Mouse (Mus musculus) limb, embryonic 14.5 days (tissue): Measurements from ENCODE around the gene Mmp11. TPM values are rescaled to one million over a fixed set of nuclear protein-coding genes. Genes with fewer than 3 reads are reported as not detected.
A peak's percentile ranks its signal among the peaks of the same experiment; 100 is the strongest.

Source experiments
- ATAC-seq: fragments of 200-750 bp; cut with Nextera tagmentation; 2 replicates; pipeline ENCODE4 v1.8.0; 2017; ENCODE audit warnings: low read depth, moderate number of reproducible peaks, moderate TSS enrichment; ENCODE audit not compliant: low FRiP score
- DNase-seq: peaks from one replicate; pipeline ENCODE4 v3.0.0-alpha.2; 2015; ENCODE audit warnings: low spot score
- H3K27ac ChIP-seq: fragments of 300-500 bp; sonication (generic); replicated peaks from 2 replicates; pipeline ENCODE4 v1.5.1; 2014; ENCODE audit warnings: low read depth, mild to moderate bottlenecking, low read length, moderate library complexity, mixed read lengths
- H3K27me3 ChIP-seq: fragments of 300-500 bp; sonication (generic); 2 replicates; pipeline ENCODE4 v1.6.1; 2014; ENCODE audit warnings: low read length, mixed read lengths; ENCODE audit not compliant: control insufficient read depth, insufficient read depth
- H3K36me3 ChIP-seq: fragments of 300-500 bp; sonication (generic); 2 replicates; pipeline ENCODE4 v1.6.1; 2014; ENCODE audit warnings: mild to moderate bottlenecking, low read length, moderate library complexity, mixed read lengths; ENCODE audit not compliant: control insufficient read depth, insufficient read depth
- H3K4me1 ChIP-seq: fragments of 300-500 bp; sonication (generic); 2 replicates; pipeline ENCODE4 v1.6.1; 2014; ENCODE audit warnings: antibody characterized with exemption, low read length, mixed read lengths; ENCODE audit not compliant: control insufficient read depth, insufficient read depth
- H3K4me2 ChIP-seq: fragments of 300-500 bp; sonication (generic); replicated peaks from 2 replicates; pipeline ENCODE4 v1.6.1; 2014; ENCODE audit warnings: low read depth, mild to moderate bottlenecking, low read length, moderate library complexity; ENCODE audit not compliant: severe bottlenecking
- H3K4me3 ChIP-seq: fragments of 300-500 bp; sonication (generic); replicated peaks from 2 replicates; pipeline ENCODE4 v1.5.1; 2014; ENCODE audit warnings: low read length
- H3K9ac ChIP-seq: fragments of 300-500 bp; sonication (generic); 2 replicates; pipeline ENCODE4 v1.6.1; 2014; ENCODE audit warnings: mild to moderate bottlenecking, low read depth, low read length, moderate library complexity; ENCODE audit not compliant: severe bottlenecking
- H3K9me3 ChIP-seq: fragments of 300-500 bp; sonication (generic); 2 replicates; pipeline ENCODE4 v1.6.1; 2016; ENCODE audit warnings: low read length; ENCODE audit not compliant: control insufficient read depth
- POLR2A ChIP-seq: fragments of 200-500 bp; IDR thresholded peaks from 2 replicates; pipeline ENCODE4 v1.8.0; 2012; ENCODE audit warnings: inconsistent platforms, mild to moderate bottlenecking, moderate library complexity, borderline replicate concordance; ENCODE audit not compliant: insufficient read depth, insufficient read length; ENCODE audit errors: extremely low read depth
- WGBS: fragments of 180-500 bp; shearing (Covaris S2); extraction: QIAGEN DNeasy Blood & Tissue Kit; methylation state at CpG from one replicate; pipeline ENCODE4 v1.1.7; 2014; 5-methylcytosine and 5-hydroxymethylcytosine counted together
- polyA plus RNA-seq, 2 experiments: library from polyadenylated mRNA; depleted of rRNA in 1 of 2; stranded (reverse) in 1 of 2; unstranded in 1 of 2; fragments of >200 nt; fragmentation: Nextera tagmentation in 1 of 2; extraction: Ambion mirVana in 1 of 2; gene quantifications; 2 replicates each; pipeline versions ENCODE4 v1.2.1 to v1.2.3; 2012 to 2014

The Mmp11 gene
- polyA plus RNA-seq, 2 experiments = 213 to 240 TPM

GRCm38 (mm10) chr10:75930304-75930703, 6.0 kb downstream of the Mmp11 start:
- H3K36me3 ChIP-seq = peaks cover 31% of the 10 kb centered on the region
- peaks cover 32% of the 10 kb centered on the region for H3K4me1 ChIP-seq
- no peaks in the 10 kb centered on the region for H3K9me3 ChIP-seq
- peak; percentile 51 for DNase-seq
- ATAC-seq = peak; percentile 39; the same call in 1 of the 2 replicates
- 0 out of 2 replicates have a peak overlapping the region, but pooled peaks have one; percentile 15 for H3K27ac ChIP-seq
- H3K27me3 ChIP-seq = no peaks in the 10 kb centered on the region; the same call in 1 of the 2 replicates
- H3K4me3 ChIP-seq = peak overlapping the region; percentile 74
- TF ChIP-seq POLR2A = no peak
- WGBS = 6% methylated on average over 6 of the region's 6 CpGs
- peak overlapping the region; percentile 94 for H3K9ac ChIP-seq
- H3K4me2 ChIP-seq = peak overlapping the region; percentile 91

DNA sequence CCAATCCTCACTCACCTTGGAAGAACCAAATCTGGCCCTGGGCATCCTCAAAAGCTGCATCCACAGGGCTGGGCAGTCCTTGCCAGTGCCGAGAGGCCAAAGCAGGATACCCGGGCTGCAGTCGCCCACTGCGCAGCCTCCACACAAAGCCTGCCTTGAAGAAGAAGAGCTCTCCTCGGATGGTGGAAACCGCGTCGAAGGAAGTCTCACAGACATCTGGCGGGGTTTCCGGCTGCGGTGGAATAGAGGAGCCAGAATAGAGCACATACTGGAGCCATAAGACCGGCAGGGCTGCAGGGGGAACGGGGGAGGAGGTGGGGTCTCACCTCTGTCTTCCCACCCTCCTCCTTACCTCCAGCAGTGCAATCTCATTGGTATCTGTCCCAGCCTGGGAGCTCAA, 9.9 kb downstream of the Mmp11 start:
- DNase-seq (no peak), ATAC-seq (no peak)
- Histone ChIP-seq H3K4me2 (no peak overlapping the region), H3K36me3 (peaks cover 53% of the 10 kb centered on the region), H3K4me3 (no peak overlapping the region), H3K27ac (no peak overlapping the region), H3K27me3 (no peaks in the 10 kb centered on the region), H3K9me3 (no peaks in the 10 kb centered on the region), H3K4me1 (peaks cover 19% of the 10 kb centered on the region), H3K9ac (no peak overlapping the region)
- TF ChIP-seq POLR2A = no peak
- 67% methylated on average over 13 of the region's 13 CpGs for WGBS

DNA sequence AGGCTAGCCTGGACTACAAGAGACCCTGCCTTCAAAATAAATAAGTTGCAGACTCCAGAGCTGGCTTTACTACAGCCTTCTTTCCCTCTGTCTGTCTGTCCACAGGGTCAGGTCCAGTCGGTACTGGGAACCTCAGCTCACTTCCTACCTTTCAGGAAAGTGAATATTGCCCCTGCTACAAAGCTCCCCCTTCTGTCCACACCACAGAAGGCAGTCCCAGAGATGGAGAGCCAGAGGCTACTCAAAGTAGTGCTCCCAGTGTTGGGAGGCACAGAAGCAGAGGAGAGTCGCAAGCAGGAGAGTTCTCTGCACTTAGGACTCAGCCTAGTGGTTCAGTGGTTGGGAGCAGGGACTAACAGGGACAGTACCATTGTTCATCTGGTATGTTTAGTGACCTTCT, 12.0 kb downstream of the Mmp11 start:
- H3K9me3 ChIP-seq = no peaks in the 10 kb centered on the region

GRCm38 (mm10) chr10:75921726-75922560, 14.4 kb downstream of the Mmp11 start:
- peak overlapping the region; percentile 80 for H3K4me3 ChIP-seq
- peaks cover 22% of the 10 kb centered on the region for H3K4me1 ChIP-seq
- DNase-seq = peak; percentile 33
- peaks cover 55% of the 10 kb centered on the region for H3K36me3 ChIP-seq
- peak overlapping the region; percentile 94 for H3K9ac ChIP-seq
- peak overlapping the region; percentile 50 for H3K4me2 ChIP-seq
- no peaks in the 10 kb centered on the region for H3K9me3 ChIP-seq
- 6% methylated on average over 22 of the region's 22 CpGs for WGBS
- ATAC-seq = peak; percentile 20; the same call in 1 of the 2 replicates
- no peak for TF ChIP-seq POLR2A
- H3K27ac ChIP-seq = peak overlapping the region; percentile 92
- H3K27me3 ChIP-seq = no peaks in the 10 kb centered on the region

More for the DNA sequence above, 12.0 kb downstream of the Mmp11 start:
- Histone ChIP-seq H3K27me3 (no peaks in the 10 kb centered on the region), H3K4me3 (no peak overlapping the region), H3K9ac (no peak overlapping the region), H3K4me2 (no peak overlapping the region), H3K36me3 (peaks cover 56% of the 10 kb centered on the region), H3K4me1 (peaks cover 9% of the 10 kb centered on the region), H3K27ac (no peak overlapping the region)
- WGBS = 55% methylated on average over 2 of the region's 2 CpGs
- DNase-seq = no peak
- TF ChIP-seq POLR2A = no peak
- no peak for ATAC-seq

GRCm38 (mm10) chr10:75921026-75921725, 15.1 kb downstream of the Mmp11 start, which contains the start of gene Smarcb1:
Smarcb1 (minus strand) TSS chr10:75921617.
- Histone ChIP-seq H3K27me3 (no peaks in the 10 kb centered on the region), H3K36me3 (peaks cover 55% of the 10 kb centered on the region), H3K9me3 (no peaks in the 10 kb centered on the region), H3K4me2 (peak within 1 kb of the TSS; percentile 70), H3K9ac (peak within 1 kb of the TSS; percentile 94), H3K27ac (peak within 1 kb of the TSS; percentile 92), H3K4me3 (peak within 1 kb of the TSS; percentile 80), H3K4me1 (peaks cover 24% of the 10 kb centered on the region)
- under 1% methylated on average over 66 of the region's 76 CpGs for WGBS
- peak; percentile 91 for ATAC-seq
- 0 out of 2 replicates have a peak, but pooled peaks have one; percentile 74 for TF ChIP-seq POLR2A
- peak; percentile 95 for DNase-seq
